Mouse (Mus musculus): ENCODE measurements around the gene Coro6. TPM values are rescaled to one million over a fixed set of nuclear protein-coding genes. Genes with fewer than 3 reads are reported as not detected.
A peak's percentile ranks its signal among the peaks of the same experiment; 100 is the strongest.

Gene Coro6
- polyA plus RNA-seq, 1 experiment from 2014 or later = not detected

- Histone ChIP-seq H3K4me3 (ENCODE audit: low read length) (no peak overlapping the region), H3K9ac (ENCODE audit: low read depth, low read length) (no peak overlapping the region), H3K9me3 (ENCODE audit: control insufficient read depth, low read length) (no peaks in the 10 kb centered on the region), H3K4me2 (ENCODE audit: low read depth, low read length) (no peak overlapping the region), H3K4me1 (ENCODE audit: control insufficient read depth, insufficient read depth, low read length) (no peaks in the 10 kb centered on the region), H3K27me3 (replicated peaks; ENCODE audit: control insufficient read depth, insufficient read depth, low read length) (no peaks in the 10 kb centered on the region), H3K27ac (ENCODE audit: low read length) (no peak overlapping the region), H3K36me3 (ENCODE audit: control insufficient read depth, insufficient read depth, low read length) (no peaks in the 10 kb centered on the region; the same call in 1 of the 2 replicates)
- ATAC-seq = no peak; the same call in 1 of the 2 replicates
- WGBS = 70% methylated on average over 8 of the region's 8 CpGs
These were observed 21.2 kb upstream of the Coro6 start for GRCm38 (mm10) chr11:77441020-77441419.

GRCm38 (mm10) chr11:77442186-77443170 is 19.7 kb upstream of the Coro6 start:
- no peak overlapping the region for H3K4me2 ChIP-seq (ENCODE audit: low read depth, low read length)
- H3K9ac ChIP-seq (ENCODE audit: low read depth, low read length) = no peak overlapping the region
- ATAC-seq = no peak
- H3K36me3 ChIP-seq (ENCODE audit: control insufficient read depth, insufficient read depth, low read length) = no peaks in the 10 kb centered on the region; the same call in 1 of the 2 replicates
- 0 out of 2 replicates have a peak overlapping the region, but pooled peaks have one; percentile 24 for H3K27ac ChIP-seq (ENCODE audit: low read length)
- no peak overlapping the region for H3K4me3 ChIP-seq (ENCODE audit: low read length)
- H3K27me3 ChIP-seq (replicated peaks; ENCODE audit: control insufficient read depth, insufficient read depth, low read length) = no peaks in the 10 kb centered on the region
- 62% methylated on average over 7 of the region's 7 CpGs for WGBS
- no peaks in the 10 kb centered on the region for H3K4me1 ChIP-seq (ENCODE audit: control insufficient read depth, insufficient read depth, low read length)
- H3K9me3 ChIP-seq (ENCODE audit: control insufficient read depth, low read length) = no peaks in the 10 kb centered on the region

- no peak for ATAC-seq
- Histone ChIP-seq H3K4me2 (ENCODE audit: low read depth, low read length) (no peak overlapping the region), H3K9me3 (ENCODE audit: control insufficient read depth, low read length) (no peaks in the 10 kb centered on the region), H3K4me3 (ENCODE audit: low read length) (no peak overlapping the region), H3K9ac (ENCODE audit: low read depth, low read length) (no peak overlapping the region), H3K27ac (ENCODE audit: low read length) (no peak overlapping the region), H3K4me1 (ENCODE audit: control insufficient read depth, insufficient read depth, low read length) (no peaks in the 10 kb centered on the region), H3K36me3 (ENCODE audit: control insufficient read depth, insufficient read depth, low read length) (no peaks in the 10 kb centered on the region; the same call in 1 of the 2 replicates), H3K27me3 (replicated peaks; ENCODE audit: control insufficient read depth, insufficient read depth, low read length) (no peaks in the 10 kb centered on the region)
- 51% methylated on average over 2 of the region's 2 CpGs for WGBS
These were observed 17.3 kb upstream of the Coro6 start for GRCm38 (mm10) chr11:77444939-77445338.

- Histone ChIP-seq H3K4me2 (ENCODE audit: low read depth, low read length) (no peak overlapping the region), H3K4me1 (ENCODE audit: control insufficient read depth, insufficient read depth, low read length) (no peaks in the 10 kb centered on the region), H3K36me3 (ENCODE audit: control insufficient read depth, insufficient read depth, low read length) (no peaks in the 10 kb centered on the region; the same call in 1 of the 2 replicates), H3K9me3 (ENCODE audit: control insufficient read depth, low read length) (no peaks in the 10 kb centered on the region), H3K4me3 (ENCODE audit: low read length) (no peak overlapping the region), H3K27ac (ENCODE audit: low read length) (no peak overlapping the region), H3K27me3 (replicated peaks; ENCODE audit: control insufficient read depth, insufficient read depth, low read length) (no peaks in the 10 kb centered on the region), H3K9ac (ENCODE audit: low read depth, low read length) (no peak overlapping the region)
- ATAC-seq = peak; percentile 87
- WGBS = 32% methylated on average over 6 of the region's 6 CpGs
These were observed 15.6 kb upstream of the Coro6 start for GRCm38 (mm10) chr11:77446628-77447041.

GRCm38 (mm10) chr11:77449224-77449623 is 13.0 kb upstream of the Coro6 start:
- no peak overlapping the region for H3K27ac ChIP-seq (ENCODE audit: low read length)
- 0 out of 2 replicates have a peak, but pooled peaks cover 7% of the 10 kb centered on the region for H3K36me3 ChIP-seq (ENCODE audit: control insufficient read depth, insufficient read depth, low read length)
- no peak overlapping the region for H3K4me3 ChIP-seq (ENCODE audit: low read length)
- no peaks in the 10 kb centered on the region for H3K4me1 ChIP-seq (ENCODE audit: control insufficient read depth, insufficient read depth, low read length)
- no peak for ATAC-seq
- no peak overlapping the region for H3K9ac ChIP-seq (ENCODE audit: low read depth, low read length)
- H3K9me3 ChIP-seq (ENCODE audit: control insufficient read depth, low read length) = no peaks in the 10 kb centered on the region
- WGBS = 87% methylated on average over 7 of the region's 7 CpGs
- H3K4me2 ChIP-seq (ENCODE audit: low read depth, low read length) = no peak overlapping the region
- H3K27me3 ChIP-seq (replicated peaks; ENCODE audit: control insufficient read depth, insufficient read depth, low read length) = no peaks in the 10 kb centered on the region

- H3K9me3 ChIP-seq (ENCODE audit: control insufficient read depth, low read length) = no peaks in the 10 kb centered on the region
- H3K4me1 ChIP-seq (ENCODE audit: control insufficient read depth, insufficient read depth, low read length) = no peaks in the 10 kb centered on the region
- no peak overlapping the region for H3K9ac ChIP-seq (ENCODE audit: low read depth, low read length)
- WGBS = 93% methylated on average over 2 of the region's 2 CpGs
- 0 out of 2 replicates have a peak, but pooled peaks cover 13% of the 10 kb centered on the region for H3K36me3 ChIP-seq (ENCODE audit: control insufficient read depth, insufficient read depth, low read length)
- no peaks in the 10 kb centered on the region for H3K27me3 ChIP-seq (replicated peaks; ENCODE audit: control insufficient read depth, insufficient read depth, low read length)
- ATAC-seq = no peak
- no peak overlapping the region for H3K4me3 ChIP-seq (ENCODE audit: low read length)
- no peak overlapping the region for H3K27ac ChIP-seq (ENCODE audit: low read length)
- H3K4me2 ChIP-seq (ENCODE audit: low read depth, low read length) = no peak overlapping the region
These were observed 10.5 kb upstream of the Coro6 start for GRCm38 (mm10) chr11:77451670-77452069.

GRCm38 (mm10) chr11:77453388-77453787 is 8.8 kb upstream of the Coro6 start:
- H3K4me2 ChIP-seq (ENCODE audit: low read depth, low read length) = no peak overlapping the region
- no peaks in the 10 kb centered on the region for H3K9me3 ChIP-seq (ENCODE audit: control insufficient read depth, low read length)
- no peak for ATAC-seq
- no peak overlapping the region for H3K27ac ChIP-seq (ENCODE audit: low read length)
- no peaks in the 10 kb centered on the region for H3K27me3 ChIP-seq (replicated peaks; ENCODE audit: control insufficient read depth, insufficient read depth, low read length)
- H3K4me1 ChIP-seq (ENCODE audit: control insufficient read depth, insufficient read depth, low read length) = no peaks in the 10 kb centered on the region
- H3K9ac ChIP-seq (ENCODE audit: low read depth, low read length) = no peak overlapping the region
- 96% methylated on average over 2 of the region's 2 CpGs for WGBS
- H3K4me3 ChIP-seq (ENCODE audit: low read length) = no peak overlapping the region
- 0 out of 2 replicates have a peak, but pooled peaks cover 13% of the 10 kb centered on the region for H3K36me3 ChIP-seq (ENCODE audit: control insufficient read depth, insufficient read depth, low read length)

GRCm38 (mm10) chr11:77455770-77456510 is 6.3 kb upstream of the Coro6 start:
- Histone ChIP-seq H3K4me1 (ENCODE audit: control insufficient read depth, insufficient read depth, low read length) (no peaks in the 10 kb centered on the region), H3K4me3 (ENCODE audit: low read length) (no peak overlapping the region), H3K9ac (ENCODE audit: low read depth, low read length) (no peak overlapping the region), H3K4me2 (ENCODE audit: low read depth, low read length) (no peak overlapping the region), H3K27me3 (replicated peaks; ENCODE audit: control insufficient read depth, insufficient read depth, low read length) (no peaks in the 10 kb centered on the region), H3K27ac (ENCODE audit: low read length) (no peak overlapping the region), H3K9me3 (ENCODE audit: control insufficient read depth, low read length) (no peaks in the 10 kb centered on the region), H3K36me3 (ENCODE audit: control insufficient read depth, insufficient read depth, low read length) (0 out of 2 replicates have a peak, but pooled peaks cover 13% of the 10 kb centered on the region)
- 83% methylated on average over 9 of the region's 9 CpGs for WGBS
- ATAC-seq = no peak

- no peaks in the 10 kb centered on the region for H3K9me3 ChIP-seq (ENCODE audit: control insufficient read depth, low read length)
- 0 out of 2 replicates have a peak, but pooled peaks cover 3% of the 10 kb centered on the region for H3K27me3 ChIP-seq (replicated peaks; ENCODE audit: control insufficient read depth, insufficient read depth, low read length)
- no peak overlapping the region for H3K4me3 ChIP-seq (ENCODE audit: low read length)
- H3K4me1 ChIP-seq (ENCODE audit: control insufficient read depth, insufficient read depth, low read length) = no peaks in the 10 kb centered on the region
- no peak overlapping the region for H3K27ac ChIP-seq (ENCODE audit: low read length)
- no peak overlapping the region for H3K9ac ChIP-seq (ENCODE audit: low read depth, low read length)
- WGBS = 46% methylated on average over 6 of the region's 6 CpGs
- no peak overlapping the region for H3K4me2 ChIP-seq (ENCODE audit: low read depth, low read length)
- ATAC-seq = no peak
- 0 out of 2 replicates have a peak, but pooled peaks cover 13% of the 10 kb centered on the region for H3K36me3 ChIP-seq (ENCODE audit: control insufficient read depth, insufficient read depth, low read length)
These were observed 5.3 kb upstream of the Coro6 start for GRCm38 (mm10) chr11:77456866-77457265.

Data from intestine, embryonic 16.5 days (tissue).